Mouse (Mus musculus): ENCODE measurements around the gene Dhh.

Gene Dhh

DNA sequence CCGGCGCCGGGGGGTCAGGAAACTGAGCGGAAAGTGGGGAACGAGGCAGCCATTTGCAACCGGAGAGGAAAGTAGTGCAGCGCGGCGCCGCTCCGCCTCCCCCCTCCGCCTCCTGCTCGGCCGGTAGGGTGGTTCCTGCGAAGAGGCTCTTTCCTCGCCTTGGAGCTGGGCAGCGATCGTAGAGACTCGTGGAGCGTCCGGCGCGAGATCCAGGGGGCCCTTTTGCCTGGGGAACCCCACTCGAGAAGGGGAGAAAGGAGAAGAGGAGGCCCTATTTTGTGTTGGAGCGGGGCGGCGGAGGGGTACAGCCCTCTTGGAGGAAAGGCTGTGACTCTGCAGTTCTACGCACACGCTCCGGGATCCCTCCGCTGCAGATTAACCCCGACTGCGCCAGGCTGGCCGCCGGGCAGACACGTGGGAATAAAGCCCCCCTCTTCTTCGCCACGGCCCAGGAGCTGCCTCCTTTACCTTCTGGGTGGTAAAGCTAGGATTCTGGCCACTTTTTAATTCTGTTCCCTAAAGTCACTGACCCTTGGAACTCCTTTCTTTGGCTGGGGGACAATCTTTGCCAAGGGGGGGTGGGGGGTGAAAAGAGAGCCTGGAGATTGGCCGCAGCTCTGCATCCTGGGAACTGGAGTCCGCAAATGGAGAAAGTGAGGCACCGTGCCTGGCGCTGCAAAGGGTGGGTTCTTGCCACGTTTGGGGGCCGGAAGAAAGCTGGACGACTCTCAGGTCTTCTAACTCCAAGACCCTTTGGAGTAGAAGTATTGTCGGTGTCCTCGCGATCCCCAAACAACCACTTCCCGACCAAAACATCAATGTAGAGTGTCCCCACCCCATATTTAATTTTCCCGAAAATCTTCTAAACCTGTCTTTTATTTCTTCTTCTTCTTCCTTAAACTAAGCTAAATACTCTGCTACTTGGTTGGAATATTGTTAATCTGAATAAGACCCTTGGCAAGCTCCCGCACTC, 26.1 kb downstream of the Dhh start:
- DNase-seq (ENCODE audit: low read depth, low spot score), result peak; percentile 98

DNA sequence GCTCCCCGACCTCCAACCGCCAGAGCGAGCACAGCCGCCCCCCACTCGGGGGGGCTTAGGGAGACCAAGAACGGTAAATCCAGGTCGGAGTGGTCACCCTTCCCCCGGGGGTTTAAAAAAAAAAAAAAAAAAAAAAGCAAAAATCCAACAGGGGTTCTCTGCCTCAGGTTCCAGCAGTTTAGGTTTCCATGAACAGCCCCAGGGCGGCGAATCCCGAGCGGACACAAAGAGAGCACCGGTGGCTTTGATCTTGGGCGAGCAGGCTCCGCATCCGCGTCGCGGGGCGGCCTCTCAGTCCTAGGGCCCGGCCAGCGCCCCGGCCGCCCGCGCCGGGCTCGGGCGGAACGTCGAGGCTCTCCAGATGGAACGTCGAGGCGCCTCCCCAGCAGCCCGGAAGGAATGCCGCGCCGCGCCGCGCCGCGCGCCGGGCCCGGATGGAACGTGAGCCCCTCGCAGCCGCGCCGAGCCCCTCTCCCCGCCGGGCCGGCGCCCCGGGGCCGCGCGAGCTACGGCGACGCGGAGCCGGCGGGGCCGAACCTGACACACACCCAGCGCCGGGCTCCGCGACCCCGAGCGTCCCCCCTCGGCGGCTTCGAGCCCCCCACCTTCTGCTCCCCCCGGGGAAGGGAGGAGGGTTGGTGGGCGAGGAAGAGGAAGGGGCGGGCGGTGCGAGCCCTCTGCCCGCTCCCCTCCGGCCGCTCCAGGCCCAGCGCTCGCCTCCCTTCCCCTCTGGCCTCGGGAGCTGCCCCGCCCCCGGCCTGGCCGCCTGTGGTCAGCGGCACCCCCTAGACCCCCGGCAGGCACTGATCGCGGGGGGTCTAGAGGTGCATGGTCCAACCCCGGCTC, 27.0 kb downstream of the Dhh start, which contains the start of gene Kmt2d:
TSS of gene Kmt2d (minus strand) at position 135 of the 846 bp plus-strand sequence.
- DNase-seq (ENCODE audit: low read depth, low spot score), result peak; percentile 41

DNA sequence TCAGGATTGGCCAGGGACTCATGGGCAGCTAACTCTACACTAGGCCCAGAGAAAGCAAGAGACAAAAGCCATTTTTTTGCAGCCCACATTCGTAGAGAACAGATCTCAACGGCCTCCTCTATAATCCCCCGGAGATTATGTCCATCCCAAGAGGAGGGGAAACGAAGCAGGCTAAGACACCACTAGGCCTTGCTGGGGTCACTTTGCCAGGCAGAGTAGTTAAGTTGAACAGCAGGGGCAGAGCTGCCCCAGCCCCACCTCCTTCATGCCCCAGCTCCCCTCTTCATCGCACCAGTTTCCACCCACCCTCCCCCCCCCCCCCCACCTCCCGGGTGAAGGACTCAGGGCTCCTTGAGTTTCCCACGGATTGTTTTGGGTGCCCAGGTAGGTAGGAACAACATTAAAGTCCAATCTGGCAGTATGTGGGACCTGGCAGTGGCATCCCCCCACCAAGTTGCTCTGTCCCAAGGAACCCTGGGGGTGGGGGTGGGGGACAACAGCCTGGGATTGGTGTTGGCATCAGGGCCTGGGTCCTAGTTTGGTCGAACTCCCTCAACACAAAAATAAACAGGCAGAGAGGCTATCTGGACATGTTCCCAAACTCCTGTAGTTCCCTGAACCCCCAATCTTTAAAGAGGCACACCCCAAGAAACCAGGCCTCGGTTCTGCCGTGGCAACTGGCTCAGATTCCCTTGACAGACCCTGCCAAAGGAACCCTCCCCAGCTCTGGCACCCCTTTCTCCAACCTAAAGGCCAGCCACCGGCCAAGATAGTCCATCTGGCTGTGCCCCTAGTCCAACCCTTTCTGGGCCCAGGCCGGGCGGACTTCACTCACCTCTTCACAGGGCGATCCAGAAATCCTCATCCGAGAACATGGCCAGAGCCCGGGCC, 27.9 kb downstream of the Dhh start:
- peak; percentile 77 for DNase-seq (ENCODE audit: low read depth, low spot score)

DNA sequence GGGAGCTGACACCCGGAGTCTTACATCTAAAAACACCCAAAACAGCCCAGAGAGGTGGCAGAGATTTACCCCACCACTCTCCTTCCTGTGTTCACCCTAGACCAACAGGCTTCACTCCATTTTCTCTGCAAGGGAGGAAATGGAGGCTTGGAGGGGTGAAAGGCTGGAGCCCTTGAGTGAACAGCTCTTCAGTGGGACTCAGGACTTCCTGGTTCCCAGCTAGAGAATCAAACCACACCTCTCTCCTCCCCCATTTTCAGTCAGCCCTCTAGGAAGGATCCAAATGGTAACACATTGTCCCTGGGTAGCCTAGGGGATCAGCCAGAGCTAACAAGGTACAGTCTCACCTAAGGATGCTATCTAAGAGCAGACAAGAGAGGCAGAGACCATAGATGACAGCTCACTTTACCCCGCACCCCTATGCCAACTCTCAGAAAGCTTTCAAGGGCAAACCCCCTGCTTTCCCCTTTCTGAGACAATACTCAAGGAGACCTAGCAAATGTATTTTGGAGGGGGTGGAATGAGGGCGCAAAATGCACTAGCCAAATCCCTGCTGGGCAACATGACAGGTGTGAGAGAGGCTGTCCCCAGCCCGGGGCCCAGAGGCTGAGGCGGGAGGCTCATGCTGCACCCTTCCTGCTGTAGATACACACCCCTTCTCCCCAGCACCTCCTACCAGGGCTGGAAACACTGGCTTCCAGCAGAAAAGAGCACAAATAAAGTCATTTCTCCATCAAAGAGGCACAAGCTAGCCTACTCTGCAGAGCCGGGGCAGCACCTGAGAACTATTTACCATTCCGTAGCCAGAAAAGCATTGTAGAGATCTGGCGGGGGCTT, 28.8 kb downstream of the Dhh start:
- DNase-seq (ENCODE audit: low read depth, low spot score), result peak; percentile 31

DNA sequence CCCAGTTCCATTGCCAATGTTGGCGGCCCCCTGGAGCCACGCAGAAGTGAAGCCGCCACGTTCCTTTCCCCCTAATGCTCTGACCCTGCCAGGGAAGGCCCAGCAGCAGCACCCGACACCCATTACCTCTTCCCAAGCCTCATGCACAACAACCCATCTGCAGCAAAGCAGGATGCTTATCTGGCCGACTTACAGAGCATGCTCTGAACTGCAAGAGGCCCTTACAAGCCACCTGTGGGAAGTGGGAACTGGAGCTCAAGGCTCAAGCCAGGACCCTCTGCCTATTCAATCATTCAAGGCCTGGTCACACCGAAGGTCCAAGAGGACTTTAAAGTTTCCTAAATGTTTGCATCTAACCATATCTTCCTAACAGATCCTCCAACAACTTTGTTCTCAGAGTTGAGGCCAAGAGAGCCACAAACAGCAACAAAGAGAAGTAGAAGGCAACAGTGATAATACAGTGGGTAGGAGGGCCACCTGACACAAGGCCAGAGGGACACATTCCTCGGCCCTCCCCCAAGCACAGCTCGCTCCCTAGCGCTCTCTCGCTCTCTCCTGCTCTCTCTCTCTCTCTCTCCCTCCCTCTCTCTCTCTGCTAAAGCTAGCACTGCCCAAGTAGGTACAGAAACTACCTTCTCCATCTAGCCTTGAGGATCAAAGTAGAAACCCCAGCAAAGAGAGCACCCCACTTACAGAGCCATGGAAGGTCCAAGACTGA, 29.8 kb downstream of the Dhh start:
- DNase-seq (ENCODE audit: low read depth, low spot score), result no peak

DNA sequence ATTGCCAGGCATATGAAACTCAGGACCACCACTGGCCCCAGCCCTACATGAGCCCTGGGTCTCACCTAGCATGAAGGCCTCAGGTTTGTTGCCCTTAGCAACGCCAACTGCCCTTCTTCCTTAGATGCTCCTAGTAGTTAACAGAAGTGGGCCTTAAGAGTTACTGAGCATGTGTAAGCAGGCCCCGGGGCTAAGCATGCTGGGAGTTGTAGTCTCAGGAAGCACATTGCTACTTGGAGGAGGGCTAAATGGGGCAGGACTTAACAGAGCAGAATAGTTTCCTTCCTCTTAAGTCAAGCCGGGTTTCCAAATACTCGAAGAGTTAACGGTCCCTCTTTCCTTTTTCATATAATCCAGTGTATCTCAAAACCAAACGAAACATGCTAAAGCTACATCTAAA, 31.0 kb downstream of the Dhh start:
- peak; percentile 91 for DNase-seq (ENCODE audit: low read depth, low spot score)

DNA sequence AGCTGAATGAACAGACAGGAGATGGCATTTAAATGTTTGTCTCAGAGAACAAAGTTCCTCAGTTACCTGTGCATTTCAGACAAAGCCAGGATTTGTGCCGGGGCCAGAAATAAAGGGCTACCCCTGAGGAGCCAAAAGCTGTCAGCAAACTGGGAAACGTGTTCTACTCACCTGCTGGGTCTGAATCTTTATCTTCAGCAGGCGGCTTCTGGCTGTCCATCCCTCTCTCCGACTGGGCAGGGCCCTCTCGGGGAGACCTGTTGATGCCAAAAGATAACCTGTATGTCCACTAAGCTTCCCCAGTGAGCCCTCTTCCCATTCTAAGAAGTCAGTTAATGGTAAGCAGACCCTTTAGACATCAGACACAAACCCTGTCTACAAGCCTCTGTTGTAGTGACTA, 31.8 kb downstream of the Dhh start:
- DNase-seq (ENCODE audit: low read depth, low spot score), result no peak

DNA sequence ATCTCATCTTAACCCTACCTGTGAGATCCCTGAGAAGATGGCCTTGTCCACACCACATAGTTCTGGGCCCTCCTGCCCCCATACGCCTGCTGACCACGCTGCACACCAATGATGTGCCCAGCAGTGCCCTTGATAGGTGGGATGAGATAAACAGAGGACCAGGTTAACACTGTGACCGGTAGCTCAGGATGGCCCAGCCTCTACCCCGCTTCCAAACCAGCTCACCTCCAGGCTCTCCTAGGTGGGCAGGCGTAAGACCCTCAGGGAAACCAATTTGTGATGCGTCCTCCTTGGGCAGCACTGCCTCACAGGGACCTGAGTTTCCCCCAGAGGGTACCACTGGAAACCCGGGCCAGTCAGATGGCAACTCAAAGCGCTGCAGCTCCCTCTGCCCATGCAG, 32.6 kb downstream of the Dhh start:
- DNase-seq (ENCODE audit: low read depth, low spot score), result no peak

DNA sequence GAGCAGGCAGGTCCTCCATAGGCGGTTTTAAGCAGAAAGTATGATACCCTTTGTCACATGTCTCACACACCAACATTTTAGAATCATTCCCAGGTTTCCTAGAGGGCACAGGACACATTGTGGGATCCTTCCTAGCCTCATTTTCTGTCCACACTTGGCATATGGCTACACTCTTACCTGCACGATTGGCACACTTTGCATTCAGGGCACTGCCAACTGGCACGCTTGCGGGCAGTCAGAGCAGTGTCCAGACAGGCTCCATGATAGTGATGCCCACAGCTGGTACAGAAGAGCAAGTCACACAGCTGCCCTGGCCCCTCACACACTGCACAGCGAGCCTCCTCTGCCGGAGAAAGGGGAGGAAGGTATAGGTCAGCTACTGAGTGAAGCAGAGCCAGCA, 33.4 kb downstream of the Dhh start:
- no peak for DNase-seq (ENCODE audit: low read depth, low spot score)

DNA sequence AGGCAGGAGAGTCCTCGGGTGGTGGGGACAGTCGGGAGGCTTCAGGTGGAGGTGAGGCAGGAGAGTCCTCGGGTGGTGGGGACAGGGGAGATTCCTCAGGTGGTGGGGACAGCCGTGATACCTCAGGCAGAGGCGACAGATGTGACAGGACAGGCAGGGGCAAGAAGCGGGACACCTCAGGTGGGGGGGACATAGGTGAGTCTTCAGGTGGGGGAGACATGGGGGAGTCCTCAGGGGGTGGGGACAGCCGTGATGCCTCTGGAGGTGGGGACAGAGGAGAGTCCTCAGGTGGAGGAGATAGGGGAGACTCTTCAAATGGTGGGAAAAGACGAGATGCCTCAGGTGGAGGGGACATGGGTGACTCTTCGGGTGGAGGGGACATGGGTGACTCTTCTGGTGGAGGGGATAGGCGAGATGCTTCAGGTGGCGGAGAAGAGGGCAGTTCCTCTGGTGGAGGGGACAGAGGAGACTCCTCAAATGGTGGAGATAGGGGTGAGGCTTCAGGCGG, 34.8 kb downstream of the Dhh start:
- no peak for DNase-seq (ENCODE audit: low read depth, low spot score)

DNA sequence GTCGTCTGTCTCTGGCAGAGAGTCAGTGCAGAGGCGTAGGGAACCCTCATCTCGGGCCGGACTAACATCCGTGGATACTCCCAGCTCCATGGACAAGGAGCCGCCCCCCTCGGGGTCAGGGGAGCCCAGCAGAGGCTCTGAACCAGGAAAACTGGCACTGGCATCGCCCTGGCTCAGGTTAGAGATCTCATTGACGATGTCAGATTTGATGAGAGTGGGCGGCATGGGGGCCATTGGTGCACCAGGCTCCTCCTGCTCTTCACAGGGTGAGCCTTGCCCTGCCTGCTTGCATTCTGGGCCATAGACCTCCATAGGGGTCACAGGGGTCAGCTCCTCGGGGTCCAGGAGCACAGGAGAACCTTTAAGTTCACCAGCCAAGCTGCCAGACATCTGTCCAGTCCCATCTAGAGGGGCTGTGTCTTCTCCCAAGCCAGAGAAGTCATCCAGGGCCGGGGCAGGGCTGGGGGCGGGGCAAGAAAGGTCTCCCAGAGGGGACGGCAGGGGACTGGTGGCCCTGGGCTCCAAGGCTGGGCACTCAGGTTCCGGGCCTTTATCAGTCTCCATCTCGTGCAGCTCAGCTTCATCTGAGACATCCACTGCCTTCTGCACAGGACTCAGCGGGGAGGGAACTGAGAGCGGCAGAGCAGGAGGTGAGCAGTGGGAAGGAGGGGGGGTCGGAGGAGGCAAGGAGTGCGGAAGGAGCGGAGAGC, 36.5 kb downstream of the Dhh start:
- peak; percentile 17 for DNase-seq (ENCODE audit: low read depth, low spot score)

DNA sequence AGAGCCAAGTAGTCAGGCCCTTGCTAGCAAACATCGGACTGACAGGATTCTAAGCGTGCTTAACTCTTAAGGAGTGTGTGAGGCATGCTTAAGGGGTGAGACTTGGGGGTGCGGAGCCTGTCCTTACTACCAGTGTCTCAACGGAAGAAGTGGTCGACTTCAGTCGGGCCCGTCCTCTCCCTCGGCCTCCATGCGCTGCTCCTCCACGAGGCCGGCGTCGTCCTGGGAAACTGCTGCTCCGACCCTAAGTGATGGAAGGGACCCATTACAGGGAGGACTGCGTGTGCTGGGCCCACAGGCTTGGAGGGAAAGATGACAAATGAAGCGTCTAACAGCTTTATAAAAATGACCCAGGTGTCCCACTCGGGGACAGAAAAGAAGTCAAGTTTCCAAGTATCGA, 37.4 kb downstream of the Dhh start:
- no peak for DNase-seq (ENCODE audit: low read depth, low spot score)

DNA sequence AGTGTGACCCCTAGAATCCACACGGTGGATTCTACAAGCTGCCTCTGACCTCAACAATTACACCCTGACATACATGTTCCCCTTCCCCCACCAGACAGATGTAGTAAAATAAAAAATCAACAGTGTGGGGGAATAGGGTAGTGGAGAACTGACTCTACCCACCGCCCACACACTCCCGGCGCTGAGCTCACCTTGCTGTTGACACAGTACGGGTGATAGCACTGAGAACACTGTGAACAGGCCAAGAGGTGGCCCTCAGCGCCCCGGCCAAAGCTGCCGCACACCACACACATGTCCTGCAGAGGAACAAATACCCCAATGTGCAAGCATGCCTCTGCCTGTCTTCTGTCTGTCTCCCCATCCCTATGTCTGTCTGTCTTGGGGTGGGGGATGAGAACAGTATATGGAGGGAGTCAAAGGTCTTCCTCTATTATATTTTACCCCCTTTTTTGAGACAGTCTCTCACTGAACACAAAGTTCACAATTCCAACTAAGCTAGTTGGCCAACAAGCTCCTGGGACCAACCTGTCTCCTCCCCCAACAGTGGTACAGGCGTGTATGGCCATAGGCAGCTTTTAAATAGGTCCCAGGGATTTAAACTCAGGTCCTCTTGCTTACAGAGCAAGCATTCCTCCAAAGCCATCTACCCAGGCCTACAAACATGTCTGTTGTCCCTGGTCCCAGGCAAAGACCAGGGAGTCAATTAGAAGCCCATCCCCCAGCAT, 38.9 kb downstream of the Dhh start:
- no peak for DNase-seq (ENCODE audit: low read depth, low spot score)

DNA sequence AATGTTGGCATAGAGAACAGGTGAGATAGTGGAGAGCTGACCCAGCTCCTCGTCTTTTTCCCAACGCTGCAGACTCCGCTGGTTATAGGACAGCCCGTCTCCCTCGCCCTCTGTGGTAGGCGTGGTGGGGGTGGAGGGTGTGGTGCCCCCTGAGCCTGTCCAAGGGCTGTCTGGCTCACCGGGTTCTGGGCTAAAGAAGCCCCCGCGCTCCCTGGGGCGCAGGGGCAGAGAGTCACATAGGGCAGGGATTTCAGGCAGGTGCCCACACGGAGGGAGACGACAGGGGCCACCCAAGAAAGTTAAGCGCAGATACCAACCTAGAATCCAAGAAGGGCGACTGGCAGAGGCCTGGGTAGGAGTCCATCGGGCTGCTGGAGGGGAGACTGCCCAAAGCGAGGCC, 44.1 kb downstream of the Dhh start:
- no peak for DNase-seq (ENCODE audit: low read depth, low spot score)

DNA sequence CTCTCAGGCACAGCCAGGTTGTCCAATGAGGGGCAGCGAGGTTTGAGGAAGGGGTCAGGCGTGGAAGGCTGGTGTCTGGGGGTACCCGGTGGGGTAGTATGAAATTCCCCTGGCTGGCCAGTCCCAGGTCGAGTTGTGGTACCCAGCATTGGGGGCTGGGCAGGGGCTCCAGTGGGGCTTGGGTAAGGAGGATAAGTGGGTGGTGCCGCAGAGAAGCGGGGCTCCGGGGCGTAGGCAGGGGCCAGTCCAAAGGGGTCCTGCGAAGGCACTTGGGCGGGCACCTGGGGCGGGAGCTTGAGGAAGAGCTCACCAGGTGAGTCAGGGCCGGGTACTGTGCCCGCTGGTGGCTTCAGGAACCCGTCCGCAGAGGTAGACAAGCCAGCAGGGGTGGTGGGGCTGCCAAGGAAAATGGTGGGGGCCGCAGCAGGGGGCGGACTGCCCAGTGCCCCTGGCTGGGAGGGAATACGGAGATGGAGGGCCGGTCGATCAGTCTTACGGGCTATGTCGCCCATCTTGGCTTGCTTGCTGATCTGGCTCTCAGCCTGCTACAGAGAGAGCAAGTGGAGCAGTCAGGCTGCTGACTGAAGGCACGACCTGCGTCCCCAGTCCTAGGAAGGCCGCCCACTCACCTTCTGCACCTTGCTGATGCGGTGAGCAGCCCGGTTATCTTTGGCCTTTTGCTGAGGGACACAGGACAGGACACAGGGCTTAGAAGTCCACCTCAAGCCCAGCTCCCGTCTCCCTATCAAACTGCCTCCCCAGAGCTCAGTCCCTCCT, 45.0 kb downstream of the Dhh start:
- peak; percentile 63 for DNase-seq (ENCODE audit: low read depth, low spot score)

DNA sequence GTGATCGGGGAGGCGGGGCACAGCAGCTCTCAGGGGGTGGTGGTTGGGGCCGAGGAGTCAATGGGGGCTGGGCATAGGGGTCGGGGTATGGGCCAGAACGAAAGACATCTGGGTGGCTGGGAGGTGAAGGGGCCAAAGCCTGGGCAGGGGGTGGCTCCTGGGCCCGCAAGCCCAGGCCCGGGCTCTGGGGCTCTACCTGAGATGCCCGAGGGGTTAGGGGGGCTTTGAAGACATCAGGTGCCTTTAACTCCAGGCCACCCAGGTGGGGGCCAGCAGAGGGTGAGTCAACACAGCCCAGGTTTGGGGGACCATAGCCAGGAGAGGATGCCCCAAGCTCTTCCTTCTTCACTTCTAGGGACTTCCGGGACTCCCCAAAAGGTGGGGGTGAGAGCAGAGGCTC, 45.6 kb downstream of the Dhh start:
- no peak for DNase-seq (ENCODE audit: low read depth, low spot score)

DNA sequence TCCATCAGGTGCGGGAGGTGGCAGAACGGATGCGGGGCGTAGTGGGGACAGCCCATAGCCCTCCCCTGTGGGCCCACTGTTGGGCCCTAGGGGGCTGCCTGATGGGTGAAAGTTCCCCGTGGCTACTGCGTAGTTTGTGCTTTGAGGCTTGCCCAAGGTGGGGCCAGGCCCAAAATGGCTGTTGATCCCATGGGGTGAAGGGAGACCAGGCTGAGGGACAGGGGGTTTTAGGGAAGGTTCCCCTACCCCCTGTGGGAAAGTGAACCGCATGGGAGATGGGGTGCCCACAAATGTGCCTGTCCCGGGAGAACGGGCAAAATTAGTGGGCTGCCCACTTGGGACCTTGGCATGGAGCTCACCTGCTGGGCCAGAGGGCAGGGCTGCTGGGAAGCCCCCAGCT, 46.3 kb downstream of the Dhh start:
- no peak for DNase-seq (ENCODE audit: low read depth, low spot score)

Data from brain, adult 2 months (tissue).